Mouse (Mus musculus): ENCODE data around the gene Olfr1076. TPM values are rescaled to one million over a fixed set of nuclear protein-coding genes. Genes with fewer than 3 reads are reported as not detected.

The Olfr1076 gene
- polyA plus RNA-seq (2015; fragmentation: Illumina TruSeq; extraction: RNeasy Lipid Tissue Mini Kit (QIAGEN cat#74804); ENCODE audit: low read depth, low replicate concordance): not detected

GRCm38 (mm10) chr2:86508161-86508560 lies at the start of gene Olfr1076:
Olfr1076 (plus strand) TSS chr2:86508461.

GRCm38 (mm10) chr2:86487286-86487685 lies 21.0 kb upstream of the Olfr1076 start, which contains the start of gene Olfr228:
Olfr228 (minus strand) TSS chr2:86487386.

GRCm38 (mm10) chr2:86542380-86542779 lies 34.1 kb downstream of the Olfr1076 start, which contains the start of gene Olfr1079:
Olfr1079 (minus strand) TSS chr2:86542480.

GRCm38 (mm10) chr2:86558135-86558534 lies 49.9 kb downstream of the Olfr1076 start, which contains the start of gene Olfr1080:
Olfr1080 (minus strand) TSS chr2:86558235.

Other genes starting within 250 kb of the Olfr1076 start
- gene Olfr1051, start 229.4 kb upstream of the Olfr1076 start, polyA plus RNA-seq (2015; fragmentation: Illumina TruSeq; extraction: RNeasy Lipid Tissue Mini Kit (QIAGEN cat#74804); ENCODE audit: low read depth, low replicate concordance): not detected
- not detected for gene Olfr1052, start 216.0 kb upstream of the Olfr1076 start, polyA plus RNA-seq (2015; fragmentation: Illumina TruSeq; extraction: RNeasy Lipid Tissue Mini Kit (QIAGEN cat#74804); ENCODE audit: low read depth, low replicate concordance)
- gene Olfr1053, start 193.2 kb upstream of the Olfr1076 start, polyA plus RNA-seq (2015; fragmentation: Illumina TruSeq; extraction: RNeasy Lipid Tissue Mini Kit (QIAGEN cat#74804); ENCODE audit: low read depth, low replicate concordance): not detected
- not detected for gene Olfr1054, start 173.0 kb upstream of the Olfr1076 start, polyA plus RNA-seq (2015; fragmentation: Illumina TruSeq; extraction: RNeasy Lipid Tissue Mini Kit (QIAGEN cat#74804); ENCODE audit: low read depth, low replicate concordance)
- not detected for gene Olfr1055, start 158.2 kb upstream of the Olfr1076 start, polyA plus RNA-seq (2015; fragmentation: Illumina TruSeq; extraction: RNeasy Lipid Tissue Mini Kit (QIAGEN cat#74804); ENCODE audit: low read depth, low replicate concordance)
- gene Olfr1056, start 146.0 kb upstream of the Olfr1076 start, polyA plus RNA-seq (2015; fragmentation: Illumina TruSeq; extraction: RNeasy Lipid Tissue Mini Kit (QIAGEN cat#74804); ENCODE audit: low read depth, low replicate concordance): not detected
- gene Olfr1057, start 130.1 kb upstream of the Olfr1076 start, polyA plus RNA-seq (2015; fragmentation: Illumina TruSeq; extraction: RNeasy Lipid Tissue Mini Kit (QIAGEN cat#74804); ENCODE audit: low read depth, low replicate concordance): not detected
- gene Olfr1058, start 119.9 kb upstream of the Olfr1076 start, polyA plus RNA-seq (2015; fragmentation: Illumina TruSeq; extraction: RNeasy Lipid Tissue Mini Kit (QIAGEN cat#74804); ENCODE audit: low read depth, low replicate concordance): not detected
- not detected for gene Olfr1061, start 94.4 kb upstream of the Olfr1076 start, polyA plus RNA-seq (2015; fragmentation: Illumina TruSeq; extraction: RNeasy Lipid Tissue Mini Kit (QIAGEN cat#74804); ENCODE audit: low read depth, low replicate concordance)
- gene Olfr1062, start 81.7 kb upstream of the Olfr1076 start, polyA plus RNA-seq (2015; fragmentation: Illumina TruSeq; extraction: RNeasy Lipid Tissue Mini Kit (QIAGEN cat#74804); ENCODE audit: low read depth, low replicate concordance): not detected
- not detected for gene Olfr1065, start 57.9 kb upstream of the Olfr1076 start, polyA plus RNA-seq (2015; fragmentation: Illumina TruSeq; extraction: RNeasy Lipid Tissue Mini Kit (QIAGEN cat#74804); ENCODE audit: low read depth, low replicate concordance)
- not detected for gene Olfr1066, start 52.2 kb upstream of the Olfr1076 start, polyA plus RNA-seq (2015; fragmentation: Illumina TruSeq; extraction: RNeasy Lipid Tissue Mini Kit (QIAGEN cat#74804); ENCODE audit: low read depth, low replicate concordance)
- gene Olfr228, start 21.1 kb upstream of the Olfr1076 start, polyA plus RNA-seq (2015; fragmentation: Illumina TruSeq; extraction: RNeasy Lipid Tissue Mini Kit (QIAGEN cat#74804); ENCODE audit: low read depth, low replicate concordance): not detected
- gene Olfr1079, start 34.0 kb downstream of the Olfr1076 start, polyA plus RNA-seq (2015; fragmentation: Illumina TruSeq; extraction: RNeasy Lipid Tissue Mini Kit (QIAGEN cat#74804); ENCODE audit: low read depth, low replicate concordance): not detected
- not detected for gene Olfr1080, start 49.8 kb downstream of the Olfr1076 start, polyA plus RNA-seq (2015; fragmentation: Illumina TruSeq; extraction: RNeasy Lipid Tissue Mini Kit (QIAGEN cat#74804); ENCODE audit: low read depth, low replicate concordance)
- gene Olfr1082, start 90.5 kb downstream of the Olfr1076 start, polyA plus RNA-seq (2015; fragmentation: Illumina TruSeq; extraction: RNeasy Lipid Tissue Mini Kit (QIAGEN cat#74804); ENCODE audit: low read depth, low replicate concordance): not detected
- gene Olfr1084, start 131.3 kb downstream of the Olfr1076 start, polyA plus RNA-seq (2015; fragmentation: Illumina TruSeq; extraction: RNeasy Lipid Tissue Mini Kit (QIAGEN cat#74804); ENCODE audit: low read depth, low replicate concordance): not detected
- not detected for gene Olfr1085, start 153.6 kb downstream of the Olfr1076 start, polyA plus RNA-seq (2015; fragmentation: Illumina TruSeq; extraction: RNeasy Lipid Tissue Mini Kit (QIAGEN cat#74804); ENCODE audit: low read depth, low replicate concordance)
- not detected for gene Olfr1086, start 171.6 kb downstream of the Olfr1076 start, polyA plus RNA-seq (2015; fragmentation: Illumina TruSeq; extraction: RNeasy Lipid Tissue Mini Kit (QIAGEN cat#74804); ENCODE audit: low read depth, low replicate concordance)
- not detected for gene Olfr1087, start 189.9 kb downstream of the Olfr1076 start, polyA plus RNA-seq (2015; fragmentation: Illumina TruSeq; extraction: RNeasy Lipid Tissue Mini Kit (QIAGEN cat#74804); ENCODE audit: low read depth, low replicate concordance)
- gene Olfr1089, start 225.2 kb downstream of the Olfr1076 start, polyA plus RNA-seq (2015; fragmentation: Illumina TruSeq; extraction: RNeasy Lipid Tissue Mini Kit (QIAGEN cat#74804); ENCODE audit: low read depth, low replicate concordance): not detected

Measured in brain, adult 10 weeks (tissue).